Mouse (Mus musculus): ENCODE measurements around the gene Alcam.

- no peak for TF ChIP-seq TAL1 (IDR thresholded peaks at IDR 0.05; ENCODE audit: low read length)
- TF ChIP-seq GATA1 (IDR thresholded peaks at IDR 0.05; ENCODE audit: low read length): no peak
Measured at GRCm38 (mm10) chr16:52472059-52472458, 18.2 kb upstream of the Alcam start.
